Mouse (Mus musculus) hindbrain, embryonic 12.5 days (tissue): Measurements from ENCODE around the gene Ech1. TPM values are rescaled to one million over a fixed set of nuclear protein-coding genes. Genes with fewer than 3 reads are reported as not detected.

Source experiments
- ATAC-seq: fragments of 200-750 bp; cut with Nextera tagmentation; 2 replicates; pipeline ENCODE4 v1.8.0; 2017; ENCODE audit warnings: moderate TSS enrichment; ENCODE audit not compliant: low FRiP score
- H3K27ac ChIP-seq: fragments of 300-500 bp; sonication (generic); 2 replicates; pipeline ENCODE4 v1.5.1; 2016; ENCODE audit warnings: mild to moderate bottlenecking
- H3K27me3 ChIP-seq: fragments of 300-500 bp; sonication (generic); 2 replicates; pipeline ENCODE4 v1.6.1; 2016; ENCODE audit warnings: mild to moderate bottlenecking
- H3K36me3 ChIP-seq: fragments of 300-500 bp; sonication (generic); 2 replicates; pipeline ENCODE4 v1.6.1; 2016; ENCODE audit warnings: mild to moderate bottlenecking
- H3K4me1 ChIP-seq: fragments of 300-500 bp; sonication (generic); 2 replicates; pipeline ENCODE4 v1.6.1; 2016
- H3K4me2 ChIP-seq: fragments of 300-500 bp; sonication (generic); replicated peaks from 2 replicates; pipeline ENCODE4 v1.6.1; 2016; ENCODE audit warnings: mild to moderate bottlenecking
- H3K4me3 ChIP-seq: fragments of 300-500 bp; sonication (generic); 2 replicates; pipeline ENCODE4 v1.5.1; 2016; ENCODE audit warnings: mild to moderate bottlenecking
- H3K9ac ChIP-seq: fragments of 300-500 bp; sonication (generic); 2 replicates; pipeline ENCODE4 v1.6.1; 2016; ENCODE audit warnings: mild to moderate bottlenecking, moderate library complexity
- H3K9me3 ChIP-seq: fragments of 300-500 bp; sonication (generic); replicated peaks from 2 replicates; pipeline ENCODE4 v1.6.1; 2016; ENCODE audit warnings: mild to moderate bottlenecking
- WGBS: fragments of 180-500 bp; shearing (Covaris S2); methylation state at CpG from one replicate; pipeline ENCODE4 v1.1.7; 2016; 5-methylcytosine and 5-hydroxymethylcytosine counted together
- polyA plus RNA-seq: library from polyadenylated mRNA; unstranded; fragments of >200 nt; fragmentation: Nextera tagmentation; extraction: Ambion mirVana; gene quantifications from 2 replicates; pipeline ENCODE4 v1.2.1, GENCODE M21; 2016

The Ech1 gene
- polyA plus RNA-seq, 1 experiment from 2014 or later: 87.8 TPM

DNA sequence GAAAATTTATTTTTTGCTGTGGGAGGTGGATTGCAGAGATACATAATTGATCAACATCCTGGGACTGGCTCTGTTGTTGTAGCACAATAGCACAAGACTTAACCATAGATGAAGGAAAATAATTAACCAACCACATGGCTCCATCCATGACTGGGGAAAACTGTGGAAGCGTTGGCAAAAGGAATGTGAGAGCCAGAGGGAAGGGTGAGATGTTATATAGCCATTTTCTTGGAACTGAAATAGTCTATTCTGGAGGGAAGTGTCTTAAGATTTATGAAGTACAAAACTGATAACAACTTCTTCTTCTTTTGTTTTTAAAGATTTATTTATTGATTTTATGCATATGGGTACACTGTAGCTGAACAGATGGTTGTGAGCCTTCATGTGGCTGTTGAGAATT lies 22.3 kb downstream of the Ech1 start:
- Histone ChIP-seq H3K9me3 (0 out of 2 replicates have a peak, but pooled peaks cover 5% of the 10 kb centered on the region), H3K4me3 (no peak overlapping the region), H3K27me3 (no peaks in the 10 kb centered on the region), H3K4me1 (no peaks in the 10 kb centered on the region), H3K36me3 (no peaks in the 10 kb centered on the region), H3K4me2 (no peak overlapping the region), H3K27ac (no peak overlapping the region), H3K9ac (no peak overlapping the region)
- WGBS: 83% methylated on average over 1 of the region's 1 CpGs
- no peak for ATAC-seq

DNA sequence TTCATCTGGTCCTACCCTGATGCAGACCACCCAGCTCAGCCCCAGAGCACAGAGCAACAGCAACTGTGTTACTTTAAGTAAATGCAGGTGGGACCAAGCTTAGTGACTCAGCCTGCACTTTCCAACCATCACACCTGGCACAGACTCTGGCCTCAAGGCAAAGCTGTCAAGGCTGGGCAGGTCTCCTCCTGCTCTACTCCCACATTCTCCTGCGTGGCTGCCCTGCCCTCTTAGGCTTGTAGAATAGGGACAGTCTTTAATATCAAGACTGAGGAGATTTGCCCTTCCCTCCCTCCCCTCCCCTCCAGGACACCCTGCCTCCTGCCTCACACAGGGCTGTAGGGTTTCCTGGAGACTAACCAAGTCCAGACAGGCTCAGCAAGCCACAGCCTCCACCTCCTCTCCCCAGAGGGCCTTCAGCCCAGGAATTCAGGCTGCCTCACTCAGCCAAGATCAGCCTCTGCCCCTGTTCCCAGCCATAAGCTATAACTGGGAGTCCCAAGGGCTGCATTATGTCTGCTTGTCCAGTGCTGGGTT lies 24.8 kb downstream of the Ech1 start:
- Histone ChIP-seq H3K27ac (no peak overlapping the region), H3K9ac (no peak overlapping the region), H3K4me2 (no peak overlapping the region), H3K27me3 (no peaks in the 10 kb centered on the region), H3K4me3 (no peak overlapping the region), H3K36me3 (no peaks in the 10 kb centered on the region), H3K4me1 (no peaks in the 10 kb centered on the region), H3K9me3 (0 out of 2 replicates have a peak, but pooled peaks cover under 1% of the 10 kb centered on the region)
- WGBS: 53% methylated on average over 1 of the region's 1 CpGs
- no peak for ATAC-seq

DNA sequence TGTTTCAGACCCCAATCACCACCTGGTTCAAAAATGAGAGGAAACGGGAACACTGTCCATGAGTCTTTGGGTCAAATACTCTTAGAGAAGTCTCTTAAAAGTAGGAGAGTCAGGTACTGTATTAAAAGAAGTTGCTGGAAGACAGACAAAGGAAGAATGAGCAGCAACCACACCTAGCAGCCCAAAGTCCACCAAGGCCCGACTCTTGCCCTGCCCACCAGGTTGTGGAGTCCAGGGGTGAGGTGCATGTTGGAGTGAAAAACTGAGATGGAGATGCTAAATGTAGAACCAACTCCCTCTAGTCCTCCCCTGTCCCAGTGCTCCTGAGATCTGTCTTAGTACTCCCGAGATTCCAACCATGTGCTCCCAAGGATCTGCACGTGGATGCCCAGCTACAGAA lies 25.6 kb downstream of the Ech1 start:
- Histone ChIP-seq H3K4me3 (no peak overlapping the region), H3K9me3 (no peaks in the 10 kb centered on the region), H3K4me2 (no peak overlapping the region), H3K36me3 (no peaks in the 10 kb centered on the region), H3K4me1 (no peaks in the 10 kb centered on the region), H3K27me3 (no peaks in the 10 kb centered on the region), H3K9ac (no peak overlapping the region), H3K27ac (no peak overlapping the region)
- 79% methylated on average over 4 of the region's 4 CpGs for WGBS
- no peak for ATAC-seq

DNA sequence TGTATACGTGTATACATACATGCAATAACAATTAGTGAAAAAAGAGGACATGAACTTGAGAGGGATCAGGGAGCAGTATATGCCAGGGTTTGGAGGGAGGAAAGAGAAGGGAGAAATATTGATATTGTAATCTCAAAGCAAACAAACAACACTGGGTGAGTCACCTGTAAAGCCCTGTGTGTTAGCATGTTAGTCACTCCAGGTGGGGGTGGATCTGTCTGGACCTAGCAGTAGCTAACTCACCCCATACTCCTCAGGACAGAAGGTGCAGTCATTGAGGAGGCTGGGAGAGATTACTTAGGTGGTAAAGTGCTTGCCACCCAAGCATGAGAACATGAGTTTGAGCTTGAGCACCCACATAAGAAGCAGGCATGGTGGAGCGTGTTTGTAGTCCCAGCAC lies 34.9 kb downstream of the Ech1 start:
- H3K4me2 ChIP-seq: no peak overlapping the region
- H3K9me3 ChIP-seq: peaks cover 5% of the 10 kb centered on the region; the same call in 1 of the 2 replicates
- no peak for ATAC-seq
- H3K36me3 ChIP-seq: no peaks in the 10 kb centered on the region
- H3K4me1 ChIP-seq: peaks cover 6% of the 10 kb centered on the region; the same call in 1 of the 2 replicates
- 0 out of 2 replicates have a peak, but pooled peaks cover 3% of the 10 kb centered on the region for H3K27me3 ChIP-seq
- H3K27ac ChIP-seq: no peak overlapping the region
- 90% methylated on average over 2 of the region's 2 CpGs for WGBS
- H3K9ac ChIP-seq: no peak overlapping the region
- no peak overlapping the region for H3K4me3 ChIP-seq

DNA sequence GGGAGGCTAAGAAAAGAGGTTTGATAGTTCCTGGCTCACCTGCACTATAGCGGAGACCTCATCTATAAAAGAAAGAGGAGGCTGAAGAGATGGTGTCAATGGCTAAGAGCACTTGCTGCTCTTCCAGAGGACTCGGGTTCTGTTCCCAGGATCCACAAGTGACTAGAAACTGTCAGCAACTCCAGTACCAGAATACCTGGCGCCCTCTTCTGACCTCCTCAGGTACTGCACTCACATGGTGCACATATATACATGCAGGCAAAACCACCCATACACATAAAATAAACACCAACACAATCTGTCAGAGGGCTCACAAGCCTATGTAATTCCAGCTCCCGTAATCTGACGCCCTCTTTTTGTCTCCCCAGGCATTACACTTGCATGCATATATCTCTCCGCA lies 35.9 kb downstream of the Ech1 start:
- no peaks in the 10 kb centered on the region for H3K36me3 ChIP-seq
- H3K27ac ChIP-seq: no peak overlapping the region
- peaks cover 10% of the 10 kb centered on the region; the same call in 1 of the 2 replicates for H3K4me1 ChIP-seq
- 88% methylated on average over 6 of the region's 6 CpGs for WGBS
- H3K9ac ChIP-seq: no peak overlapping the region
- no peak for ATAC-seq
- H3K9me3 ChIP-seq: peaks cover 5% of the 10 kb centered on the region; the same call in 1 of the 2 replicates
- no peak overlapping the region for H3K4me2 ChIP-seq
- no peak overlapping the region for H3K4me3 ChIP-seq
- H3K27me3 ChIP-seq: 0 out of 2 replicates have a peak, but pooled peaks cover 3% of the 10 kb centered on the region

DNA sequence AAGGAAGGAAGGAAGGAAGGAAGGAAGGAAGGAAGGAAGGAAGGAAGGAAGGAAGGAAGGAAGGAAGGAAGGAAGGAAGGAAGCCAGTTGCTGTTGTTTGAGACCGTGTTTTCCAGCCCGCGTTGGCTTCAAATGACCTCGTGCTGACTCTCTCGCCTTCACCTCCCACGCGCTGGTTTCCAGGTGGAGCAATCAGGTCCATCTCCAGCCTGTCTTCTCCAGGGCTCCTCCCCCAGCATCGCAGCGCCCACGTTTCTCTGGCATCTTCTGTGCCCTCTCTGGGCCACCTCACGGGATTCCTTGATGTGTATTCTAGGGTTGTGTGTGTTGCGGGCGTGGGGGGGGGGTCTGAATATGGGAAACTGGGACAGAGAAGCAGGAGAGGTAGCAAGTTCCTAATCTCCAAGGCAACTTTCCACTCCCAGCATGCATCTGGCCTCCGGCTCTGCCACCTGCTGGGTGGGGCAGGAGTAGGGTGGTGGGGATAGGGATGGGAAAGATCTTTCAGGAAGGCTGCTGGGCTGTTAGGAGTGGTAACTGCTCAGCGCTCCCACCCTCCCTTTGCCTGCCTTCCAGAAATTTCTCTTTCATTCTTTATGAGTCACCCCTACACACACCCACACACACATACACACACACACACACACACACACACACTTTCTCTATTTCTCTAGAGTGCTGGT lies 37.9 kb downstream of the Ech1 start:
- ATAC-seq: no peak

DNA sequence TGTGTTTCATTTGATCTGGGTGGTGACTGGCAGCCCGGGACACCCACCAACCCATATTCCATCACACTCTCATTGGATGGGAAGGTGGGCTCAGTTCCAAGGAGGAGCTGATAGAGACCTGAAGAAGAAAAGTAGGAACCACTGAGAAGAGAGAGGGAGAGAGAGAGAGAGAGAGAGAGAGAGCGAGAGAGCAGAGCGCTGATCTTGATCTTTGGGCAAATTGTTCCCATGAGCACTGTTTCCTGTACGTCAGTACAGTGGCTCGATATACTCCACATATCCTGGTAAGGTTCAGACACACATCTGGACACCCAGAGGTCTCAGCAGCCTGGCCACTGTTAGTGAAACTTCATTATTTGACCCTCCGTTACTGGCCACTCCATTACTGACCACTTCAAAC lies 38.5 kb downstream of the Ech1 start, which contains the start of gene Lgals7:
Gene Lgals7, plus strand, starts transcription at position 314 of the 400 bp plus-strand sequence.
- no peak within 1 kb of the TSS for H3K27ac ChIP-seq
- peaks cover 5% of the 10 kb centered on the region; the same call in 1 of the 2 replicates for H3K9me3 ChIP-seq
- WGBS: 85% methylated on average over 6 of the region's 6 CpGs
- H3K4me1 ChIP-seq: peaks cover 14% of the 10 kb centered on the region; the same call in 1 of the 2 replicates
- no peak within 1 kb of the TSS for H3K9ac ChIP-seq
- H3K4me3 ChIP-seq: no peak within 1 kb of the TSS
- 0 out of 2 replicates have a peak, but pooled peaks cover 3% of the 10 kb centered on the region for H3K27me3 ChIP-seq
- no peak within 1 kb of the TSS for H3K4me2 ChIP-seq
- no peak for ATAC-seq
- no peaks in the 10 kb centered on the region for H3K36me3 ChIP-seq

More for the DNA sequence above, 37.9 kb downstream of the Ech1 start:
- H3K4me2 ChIP-seq: no peak overlapping the region
- H3K4me3 ChIP-seq: no peak overlapping the region
- H3K27ac ChIP-seq: no peak overlapping the region
- H3K36me3 ChIP-seq: no peaks in the 10 kb centered on the region
- no peak overlapping the region for H3K9ac ChIP-seq
- H3K27me3 ChIP-seq: 0 out of 2 replicates have a peak, but pooled peaks cover 3% of the 10 kb centered on the region
- H3K9me3 ChIP-seq: peaks cover 5% of the 10 kb centered on the region; the same call in 1 of the 2 replicates
- WGBS: 83% methylated on average over 15 of the region's 15 CpGs
- peaks cover 14% of the 10 kb centered on the region; the same call in 1 of the 2 replicates for H3K4me1 ChIP-seq

DNA sequence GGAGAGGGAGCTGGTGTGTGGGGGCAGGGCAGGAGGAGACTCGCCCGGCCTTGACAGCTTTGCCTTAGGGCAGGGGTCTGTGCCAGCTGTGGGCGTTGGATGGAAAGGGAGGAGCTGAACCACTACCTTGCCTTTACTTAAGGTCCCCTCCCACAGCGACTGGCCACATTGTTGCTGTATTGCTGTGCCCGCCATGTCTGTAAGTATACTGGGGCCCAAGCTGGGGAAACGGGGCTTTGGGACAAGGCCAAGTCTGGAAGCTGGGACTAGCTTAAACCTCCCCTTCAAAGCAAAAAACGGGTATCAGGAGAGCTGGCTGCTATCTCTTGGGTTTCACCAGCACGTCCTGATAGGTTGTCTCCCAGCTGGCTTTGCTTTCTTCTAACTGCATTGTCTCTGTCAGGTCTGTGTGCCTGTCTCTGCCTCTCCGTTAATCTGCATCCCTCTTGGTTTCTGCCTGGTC lies 39.3 kb downstream of the Ech1 start:
- H3K36me3 ChIP-seq: no peaks in the 10 kb centered on the region
- no peak overlapping the region for H3K27ac ChIP-seq
- no peak overlapping the region for H3K4me2 ChIP-seq
- peaks cover 5% of the 10 kb centered on the region; the same call in 1 of the 2 replicates for H3K9me3 ChIP-seq
- H3K4me1 ChIP-seq: peaks cover 14% of the 10 kb centered on the region; the same call in 1 of the 2 replicates
- H3K27me3 ChIP-seq: 0 out of 2 replicates have a peak, but pooled peaks cover 3% of the 10 kb centered on the region
- no peak overlapping the region for H3K9ac ChIP-seq
- no peak overlapping the region for H3K4me3 ChIP-seq
- ATAC-seq: no peak
- 48% methylated on average over 9 of the region's 9 CpGs for WGBS

DNA sequence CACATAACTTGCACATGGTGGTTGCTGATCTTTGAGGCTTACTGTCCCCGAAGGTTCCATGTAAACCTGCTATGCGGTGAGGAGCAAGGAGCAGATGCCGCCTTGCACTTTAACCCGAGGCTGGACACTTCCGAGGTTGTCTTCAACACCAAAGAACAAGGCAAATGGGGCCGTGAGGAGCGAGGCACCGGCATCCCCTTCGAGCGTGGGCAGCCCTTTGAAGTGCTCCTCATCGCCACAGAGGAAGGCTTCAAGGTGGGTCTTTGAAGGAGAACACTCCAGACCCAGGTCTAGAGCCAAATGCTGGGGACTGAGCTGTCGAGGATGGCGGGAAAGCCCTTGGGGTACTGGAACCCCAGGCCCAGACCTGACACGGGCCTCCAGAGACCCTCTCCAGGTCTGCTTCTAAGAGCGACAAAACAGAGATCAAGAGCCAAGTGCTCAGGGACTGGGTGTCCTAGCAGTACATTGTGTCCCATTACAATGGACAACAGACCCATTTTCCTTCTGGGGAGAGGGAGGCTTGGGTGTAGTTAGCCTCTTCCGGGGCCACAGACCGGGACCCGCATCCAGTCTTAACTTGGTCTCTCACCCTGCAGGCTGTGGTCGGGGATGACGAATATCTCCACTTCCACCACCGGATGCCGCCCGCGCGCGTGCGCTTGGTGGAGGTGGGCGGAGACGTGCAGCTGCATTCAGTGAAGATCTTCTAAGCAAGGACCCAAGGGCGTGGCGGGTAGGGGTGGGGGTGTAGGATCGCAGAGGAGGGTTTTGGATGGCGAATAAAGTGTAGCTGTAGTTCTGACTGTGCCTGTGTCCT lies 40.7 kb downstream of the Ech1 start:
- Histone ChIP-seq H3K9ac (peak overlapping the region; percentile 51), H3K4me2 (peak overlapping the region; percentile 51), H3K27me3 (0 out of 2 replicates have a peak, but pooled peaks cover 3% of the 10 kb centered on the region), H3K4me3 (peak overlapping the region; percentile 20), H3K27ac (no peak overlapping the region; the same call in 1 of the 2 replicates), H3K36me3 (no peaks in the 10 kb centered on the region), H3K4me1 (peaks cover 14% of the 10 kb centered on the region; the same call in 1 of the 2 replicates), H3K9me3 (peaks cover 4% of the 10 kb centered on the region; the same call in 1 of the 2 replicates)
- 46% methylated on average over 33 of the region's 33 CpGs for WGBS
- peak; percentile 43; the same call in 1 of the 2 replicates for ATAC-seq

DNA sequence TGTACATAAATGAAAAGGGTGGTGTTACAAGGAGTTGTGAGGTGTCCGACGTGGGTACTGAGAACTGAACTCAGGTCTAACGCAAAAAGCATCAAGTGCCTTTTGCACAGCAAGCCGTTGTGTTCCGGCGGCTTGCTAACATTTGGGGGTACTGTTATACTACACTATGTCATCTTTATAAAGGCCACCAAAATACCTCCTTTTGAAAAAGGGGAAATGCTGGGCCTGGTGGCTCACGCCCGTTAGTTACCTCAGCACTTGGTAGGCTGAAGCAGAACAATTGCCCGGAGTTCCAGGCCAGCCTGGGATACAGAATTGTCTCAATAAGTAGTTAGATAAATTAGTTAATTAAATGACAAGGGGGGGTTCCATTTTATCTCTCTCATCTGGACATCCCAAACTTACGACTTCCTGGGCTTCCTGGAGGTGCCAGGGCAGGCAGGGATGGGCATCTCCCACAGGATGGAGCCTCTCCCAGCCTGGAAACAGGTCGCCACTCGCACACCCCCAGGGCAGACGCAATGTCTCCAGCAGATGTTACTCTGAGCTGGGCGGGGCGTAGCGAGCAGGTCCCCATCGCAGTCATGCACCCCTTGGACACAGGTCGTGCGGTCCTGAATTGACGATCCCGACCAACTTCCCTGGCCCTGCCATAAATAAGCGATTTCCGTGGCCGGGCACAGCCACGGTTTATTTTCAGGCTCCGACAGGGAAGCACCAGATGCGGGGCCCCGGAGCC lies 41.9 kb downstream of the Ech1 start:
- Histone ChIP-seq H3K4me3 (no peak overlapping the region), H3K27me3 (0 out of 2 replicates have a peak, but pooled peaks cover 3% of the 10 kb centered on the region), H3K36me3 (no peaks in the 10 kb centered on the region), H3K9me3 (no peaks in the 10 kb centered on the region), H3K4me1 (peaks cover 14% of the 10 kb centered on the region; the same call in 1 of the 2 replicates), H3K4me2 (no peak overlapping the region), H3K27ac (no peak overlapping the region), H3K9ac (no peak overlapping the region)
- WGBS: 90% methylated on average over 28 of the region's 28 CpGs
- no peak for ATAC-seq
